Mouse (Mus musculus) left cerebral cortex, postnatal 14 days (tissue): ENCODE data around the gene Hoxb6. TPM values are rescaled to one million over a fixed set of nuclear protein-coding genes. Genes with fewer than 3 reads are reported as not detected.

Experiments used
- microRNA-seq, 2 experiments: library from miRNA; unstranded; fragments of <30 nt; microRNA quantifications; one replicate each; pipeline ENCODE4 v1.2.0; 2022
- total RNA-seq, 2 experiments: library from RNA; stranded (reverse); gene quantifications; 2 replicates each; pipeline ENCODE4 v1.2.3; 2021

Gene Hoxb6
- total RNA-seq, 2 experiments from 2014 or later = not detected

Small RNA genes lying within 50 kb of the gene (microRNA-seq; reads per million reads assigned to microRNA genes)
- gene Mir10a (1.8 to 10.4 reads per million in 2 experiments), gene Mir196a-1 (0 reads per million in 2 experiments)

Other genes starting within 250 kb of the Hoxb6 start
- 10 to 100 TPM; 54.0 to 56.1 TPM for gene Ube2z, start 227.1 kb upstream of the Hoxb6 start, total RNA-seq
- 100 to 1,000 TPM; 590 to 620 TPM for gene Atp5g1, start 216.8 kb upstream of the Hoxb6 start, total RNA-seq
- gene Calcoco2, start 180.5 kb upstream of the Hoxb6 start, total RNA-seq = not detected
- gene Ttll6, start 158.7 kb upstream of the Hoxb6 start, total RNA-seq = under 1 TPM; 0.18 to 0.27 TPM
- gene Hoxb13, start 98.2 kb upstream of the Hoxb6 start, total RNA-seq = not detected
- gene Hoxb9, start 21.0 kb upstream of the Hoxb6 start, total RNA-seq = not detected
- gene Hoxb8, start 10.6 kb upstream of the Hoxb6 start, total RNA-seq = not detected
- gene Hoxb7, start 5.9 kb upstream of the Hoxb6 start, total RNA-seq = not detected
- gene Hoxb5, start 10.9 kb downstream of the Hoxb6 start, total RNA-seq = not detected
- not detected for gene Hoxb4, start 25.8 kb downstream of the Hoxb6 start, total RNA-seq
- gene Hoxb3, start 30.9 kb downstream of the Hoxb6 start, total RNA-seq = not detected
- gene Hoxb2, start 58.0 kb downstream of the Hoxb6 start, total RNA-seq = not detected
- not detected for gene Hoxb1, start 73.3 kb downstream of the Hoxb6 start, total RNA-seq
- gene Skap1, start 172.1 kb downstream of the Hoxb6 start, total RNA-seq = 1 to 10 TPM; 2.2 to 2.4 TPM